Mouse (Mus musculus): ENCODE results near the gene Pttg1ip. TPM values are rescaled to one million over a fixed set of nuclear protein-coding genes. Genes with fewer than 3 reads are reported as not detected.

The Pttg1ip gene
- total RNA-seq, 2 experiments from 2014 or later, result 58.8 to 78.0 TPM

GRCm38 (mm10) chr10:77565005-77565404 is 16.5 kb upstream of the Pttg1ip start:
- no peak for ATAC-seq (replicated peaks; ENCODE audit: low FRiP score, poor library complexity, severe bottlenecking)

DNA sequence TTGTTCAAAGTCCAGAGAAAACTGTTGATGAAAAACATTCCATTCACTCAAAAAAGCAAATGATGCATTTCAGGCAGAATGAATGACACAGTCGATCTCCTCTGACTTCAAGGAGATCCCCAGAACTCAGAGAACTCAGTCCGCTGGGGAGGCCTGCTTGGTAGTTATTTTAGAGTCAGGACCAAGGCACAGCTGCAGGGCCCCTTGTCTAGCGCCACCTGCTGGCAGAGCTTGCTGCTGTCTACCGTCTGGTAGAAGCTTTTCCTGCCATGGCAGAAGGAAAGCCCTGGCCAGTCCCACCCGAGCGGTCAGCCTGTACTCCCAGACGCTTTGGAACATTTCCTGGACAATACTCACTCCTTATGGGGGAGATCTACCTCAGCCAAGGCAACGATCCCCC is 14.9 kb upstream of the Pttg1ip start:
- peak; percentile 79 for ATAC-seq (replicated peaks; ENCODE audit: low FRiP score, poor library complexity, severe bottlenecking)

DNA sequence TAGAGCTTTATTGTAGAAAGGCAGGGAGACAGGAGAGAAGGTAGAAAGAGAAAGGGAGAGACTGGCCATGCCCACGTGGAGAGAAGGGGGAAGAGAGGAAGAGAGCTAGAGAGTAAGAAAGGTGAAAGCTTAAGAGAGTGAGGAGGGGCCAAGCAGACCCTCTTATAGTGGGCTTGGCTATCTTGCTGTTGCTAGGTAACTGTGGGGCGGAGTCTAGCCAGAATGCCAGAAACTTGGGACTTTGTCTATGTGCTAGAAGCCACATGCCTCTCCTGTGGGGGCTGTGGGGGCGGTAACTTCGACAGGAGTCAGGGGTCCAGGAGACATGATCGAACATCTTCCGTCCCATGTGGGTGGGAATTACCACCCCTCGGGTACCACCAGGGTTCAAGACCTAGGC is 12.0 kb upstream of the Pttg1ip start:
- no peak for ATAC-seq (replicated peaks; ENCODE audit: low FRiP score, poor library complexity, severe bottlenecking)

GRCm38 (mm10) chr10:77569973-77570658 is 11.4 kb upstream of the Pttg1ip start:
- no peak for ATAC-seq (replicated peaks; ENCODE audit: low FRiP score, poor library complexity, severe bottlenecking)

GRCm38 (mm10) chr10:77572225-77572624 is 9.3 kb upstream of the Pttg1ip start:
- ATAC-seq (replicated peaks; ENCODE audit: low FRiP score, poor library complexity, severe bottlenecking), result no peak

- no peak for ATAC-seq (replicated peaks; ENCODE audit: low FRiP score, poor library complexity, severe bottlenecking)
These were observed 8.4 kb upstream of the Pttg1ip start for GRCm38 (mm10) chr10:77573162-77573561.

DNA sequence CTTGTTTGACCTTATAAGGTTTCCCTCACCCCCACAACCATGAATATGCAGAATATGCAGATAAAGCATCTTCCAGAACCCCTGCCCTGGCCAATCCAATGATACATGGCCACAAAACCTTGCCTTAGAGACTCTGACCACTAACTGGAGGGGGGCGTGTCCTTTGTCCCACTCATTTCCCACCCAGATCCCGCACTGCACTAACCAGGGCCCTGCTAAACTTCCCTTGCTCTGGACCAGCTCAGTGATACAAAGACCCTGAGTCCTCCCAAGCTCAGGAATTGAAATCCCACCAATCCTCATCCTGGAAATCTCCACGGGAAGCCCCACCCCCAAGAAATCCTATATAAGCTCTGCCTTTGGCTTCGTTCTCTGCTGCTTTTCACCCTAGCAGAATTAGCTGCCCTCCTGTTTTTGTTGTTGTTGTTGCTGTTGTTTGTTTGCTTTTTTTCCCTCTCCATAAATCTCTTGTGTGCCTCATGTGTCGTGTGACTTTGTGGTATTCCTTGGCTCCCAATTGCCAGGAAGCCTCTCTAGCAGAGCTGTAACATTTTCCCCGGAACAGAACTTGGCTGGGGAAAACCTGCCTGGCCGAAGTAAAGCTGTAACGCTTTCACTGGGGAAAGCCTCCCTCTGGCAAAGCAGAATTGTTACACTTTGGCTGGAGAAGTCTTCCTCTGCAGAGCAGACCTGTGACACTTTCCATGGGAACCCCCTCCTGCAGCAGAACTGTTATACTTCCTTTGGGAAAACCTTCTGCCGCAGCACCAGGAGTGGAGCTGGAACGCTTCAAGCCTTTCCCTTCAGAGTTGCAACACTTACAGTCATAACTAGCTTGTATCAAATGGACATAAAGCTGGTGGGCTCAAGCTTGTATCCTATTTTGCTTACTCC is 1.2 kb upstream of the Pttg1ip start:
- no peak for ATAC-seq (replicated peaks; ENCODE audit: low FRiP score, poor library complexity, severe bottlenecking)

DNA sequence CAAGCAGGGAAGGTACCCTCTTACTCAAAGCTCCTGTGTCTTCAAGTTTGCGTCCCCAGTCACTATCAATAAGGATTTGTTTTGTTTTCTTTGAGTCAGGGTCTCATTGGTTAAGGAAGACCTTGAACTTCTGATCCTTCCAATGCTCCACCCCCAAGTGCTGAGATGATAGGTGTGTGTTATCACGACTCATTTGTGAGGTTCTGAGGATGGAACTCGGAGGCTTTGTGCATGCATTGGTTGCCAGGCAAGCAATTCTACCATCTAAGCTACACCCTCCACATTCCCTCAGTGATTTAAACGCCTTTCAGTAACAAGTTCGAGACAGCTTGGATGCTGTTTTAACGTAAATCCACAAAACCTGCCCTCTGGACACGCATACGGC is 505 bp upstream of the Pttg1ip start:
- peak; percentile 4; the same call in 1 of the 2 replicates for ATAC-seq (replicated peaks; ENCODE audit: low FRiP score, poor library complexity, severe bottlenecking)

- no peak for ATAC-seq (replicated peaks; ENCODE audit: low FRiP score, poor library complexity, severe bottlenecking)
These were observed 732 bp downstream of the Pttg1ip start for GRCm38 (mm10) chr10:77582285-77582618.

DNA sequence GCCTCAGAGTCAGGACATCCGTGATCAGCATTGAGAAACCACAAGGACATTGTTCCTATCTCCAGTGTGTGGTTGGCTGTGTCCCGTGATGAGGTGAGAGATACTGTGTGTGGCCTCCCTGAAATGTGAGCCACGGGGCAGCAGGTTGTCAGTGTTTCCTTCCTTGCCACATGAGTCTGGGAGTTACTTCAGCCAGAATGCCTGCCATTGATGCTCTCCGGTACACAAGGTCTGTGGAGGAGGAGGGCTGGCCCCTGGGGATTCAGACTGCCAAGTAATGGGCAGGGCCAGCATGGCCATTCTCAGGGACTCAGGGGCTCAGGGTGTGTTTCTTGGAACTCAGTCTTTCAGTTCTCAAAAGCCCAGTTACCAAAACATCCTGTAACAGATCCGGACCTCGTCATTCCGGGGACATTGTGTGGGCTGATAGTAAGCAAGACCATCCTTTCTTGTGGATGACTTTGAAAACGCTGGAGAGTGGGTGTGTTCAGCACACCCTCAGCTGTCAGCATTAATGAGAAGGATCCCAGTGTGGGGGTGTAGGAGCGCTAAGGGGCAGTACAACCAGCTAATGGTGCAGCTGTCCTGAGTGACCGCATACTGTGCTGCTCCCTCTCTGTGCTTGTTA is 2.4 kb downstream of the Pttg1ip start:
- ATAC-seq (replicated peaks; ENCODE audit: low FRiP score, poor library complexity, severe bottlenecking), result no peak

GRCm38 (mm10) chr10:77586637-77587036 is 5.1 kb downstream of the Pttg1ip start:
- ATAC-seq (replicated peaks; ENCODE audit: low FRiP score, poor library complexity, severe bottlenecking), result no peak

GRCm38 (mm10) chr10:77587091-77587775 is 5.7 kb downstream of the Pttg1ip start:
- ATAC-seq (replicated peaks; ENCODE audit: low FRiP score, poor library complexity, severe bottlenecking), result no peak

GRCm38 (mm10) chr10:77588036-77588435 is 6.5 kb downstream of the Pttg1ip start:
- ATAC-seq (replicated peaks; ENCODE audit: low FRiP score, poor library complexity, severe bottlenecking), result no peak

GRCm38 (mm10) chr10:77589117-77589516 is 7.6 kb downstream of the Pttg1ip start:
- no peak for ATAC-seq (replicated peaks; ENCODE audit: low FRiP score, poor library complexity, severe bottlenecking)

GRCm38 (mm10) chr10:77589749-77590148 is 8.2 kb downstream of the Pttg1ip start:
- ATAC-seq (replicated peaks; ENCODE audit: low FRiP score, poor library complexity, severe bottlenecking), result no peak

DNA sequence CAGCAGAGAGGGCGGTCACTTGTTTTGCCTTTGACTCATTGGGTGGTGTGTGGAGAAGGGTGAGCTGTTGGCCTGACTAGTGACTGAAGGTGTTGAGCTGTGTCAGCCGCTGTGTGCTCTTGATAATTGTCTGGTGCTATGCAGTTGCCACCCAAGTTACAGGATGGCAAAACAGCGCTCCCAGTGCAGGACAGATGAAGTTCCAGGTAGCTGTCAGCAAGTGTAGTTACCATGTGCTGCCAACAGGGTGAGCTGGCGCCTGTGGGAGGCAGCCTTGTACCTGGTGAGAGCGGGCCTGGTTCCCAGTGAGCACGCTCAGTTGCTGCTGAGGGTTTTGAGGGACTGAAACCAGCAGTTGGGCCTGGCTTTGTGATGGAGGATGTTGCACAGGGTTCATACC is 9.3 kb downstream of the Pttg1ip start:
- peak; percentile 91 for ATAC-seq (replicated peaks; ENCODE audit: low FRiP score, poor library complexity, severe bottlenecking)

- no peak for ATAC-seq (replicated peaks; ENCODE audit: low FRiP score, poor library complexity, severe bottlenecking)
These were observed 10.0 kb downstream of the Pttg1ip start for GRCm38 (mm10) chr10:77591546-77591945.

DNA sequence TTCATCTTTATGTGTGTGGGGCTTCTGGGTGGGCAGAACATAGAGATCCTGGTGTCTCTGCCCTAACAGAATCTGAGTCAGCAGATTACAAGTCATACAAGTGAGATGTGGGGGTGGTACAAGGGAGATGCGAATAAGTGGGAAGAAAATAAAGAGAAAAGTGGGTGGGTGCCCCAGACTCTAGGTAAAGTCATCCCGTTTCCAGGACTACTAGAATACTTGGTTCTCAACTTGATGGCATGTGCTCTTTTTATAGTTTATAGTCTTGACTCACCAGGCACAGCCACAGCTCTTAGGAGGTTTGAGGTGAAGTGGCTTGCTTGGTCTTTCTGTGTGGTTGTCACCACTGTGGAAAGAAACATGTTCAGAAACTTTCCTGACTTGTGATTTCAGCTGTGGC is 14.5 kb downstream of the Pttg1ip start:
- ATAC-seq (replicated peaks; ENCODE audit: low FRiP score, poor library complexity, severe bottlenecking), result no peak

- no peak for ATAC-seq (replicated peaks; ENCODE audit: low FRiP score, poor library complexity, severe bottlenecking)
These were observed 21.5 kb downstream of the Pttg1ip start for GRCm38 (mm10) chr10:77603021-77603420.

DNA sequence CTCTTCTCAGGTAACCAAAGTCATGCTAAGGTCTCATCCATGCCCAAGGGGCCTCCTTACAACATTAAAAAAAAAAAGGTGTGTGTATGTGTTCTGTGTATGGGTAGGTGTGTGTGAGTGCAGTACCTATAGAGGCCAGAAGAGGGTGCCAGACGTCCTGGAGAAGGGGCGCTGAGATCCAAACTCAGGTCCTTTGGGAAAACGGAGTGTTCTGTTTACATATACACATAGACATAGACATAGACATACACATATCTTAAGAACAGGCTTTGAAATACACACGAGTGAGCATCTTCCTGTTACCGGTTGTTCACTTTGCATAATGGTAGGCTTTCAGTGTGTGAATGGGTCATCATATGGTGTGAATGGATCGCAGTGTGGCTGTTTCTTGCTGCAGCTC is 22.6 kb downstream of the Pttg1ip start:
- ATAC-seq (replicated peaks; ENCODE audit: low FRiP score, poor library complexity, severe bottlenecking), result no peak
